Mouse (Mus musculus): ENCODE results near the gene Mrps10. TPM values are rescaled to one million over a fixed set of nuclear protein-coding genes. Genes with fewer than 3 reads are reported as not detected.
"Not testable (repeated sequence)": the region's sequence is repeated elsewhere in the genome, so short reads cannot be mapped to it uniquely, and the experiment has no call there.

Gene Mrps10
- polyA plus RNA-seq (2016; fragmentation: Nextera tagmentation; extraction: Ambion mirVana), result 89.9 and 106 TPM in 2 replicates

- H3K27me3 ChIP-seq (ENCODE audit: low read depth, poor library complexity, severe bottlenecking), result peaks cover 13% of the 10 kb centered on the region; the same call in 1 of the 2 replicates
- no peaks in the 10 kb centered on the region for H3K9me3 ChIP-seq (replicated peaks)
- H3K4me1 ChIP-seq, result peaks cover 8% of the 10 kb centered on the region
- peak; percentile 92 for DNase-seq (ENCODE audit: low spot score)
- H3K4me3 ChIP-seq, result peak within 1 kb of the TSS; percentile 86
- peaks cover 18% of the 10 kb centered on the region for H3K36me3 ChIP-seq
- 4% methylated on average over 35 of the region's 35 CpGs for WGBS
- H3K27ac ChIP-seq, result peak within 1 kb of the TSS; percentile 87
Measured at GRCm38 (mm10) chr17:47368401-47369086, at the start of gene Mrps10. Mrps10 (plus strand) TSS chr17:47368887.

- H3K27ac ChIP-seq, result no peak overlapping the region
- H3K4me3 ChIP-seq, result no peak overlapping the region
- no peaks in the 10 kb centered on the region for H3K9me3 ChIP-seq (replicated peaks)
- H3K36me3 ChIP-seq, result peaks cover 72% of the 10 kb centered on the region
- no peak for DNase-seq (ENCODE audit: low spot score)
- no peaks in the 10 kb centered on the region for H3K4me1 ChIP-seq
- H3K27me3 ChIP-seq (ENCODE audit: low read depth, poor library complexity, severe bottlenecking), result no peaks in the 10 kb centered on the region
- WGBS, result 71% methylated on average over 20 of the region's 20 CpGs
Measured at GRCm38 (mm10) chr17:47318972-47319625, 49.6 kb upstream of the Mrps10 start.

GRCm38 (mm10) chr17:47319761-47320160 is 48.9 kb upstream of the Mrps10 start:
- Histone ChIP-seq H3K27me3 (ENCODE audit: low read depth, poor library complexity, severe bottlenecking) (no peaks in the 10 kb centered on the region), H3K27ac (no peak overlapping the region), H3K4me3 (no peak overlapping the region), H3K9me3 (replicated peaks) (no peaks in the 10 kb centered on the region), H3K4me1 (no peaks in the 10 kb centered on the region), H3K36me3 (peaks cover 72% of the 10 kb centered on the region)
- 93% methylated on average over 12 of the region's 12 CpGs for WGBS
- no peak for DNase-seq (ENCODE audit: low spot score)

GRCm38 (mm10) chr17:47322128-47322990 is 46.3 kb upstream of the Mrps10 start:
- peaks cover 68% of the 10 kb centered on the region for H3K36me3 ChIP-seq
- H3K4me1 ChIP-seq, result no peaks in the 10 kb centered on the region
- H3K27ac ChIP-seq, result no peak overlapping the region
- no peak overlapping the region for H3K4me3 ChIP-seq
- no peaks in the 10 kb centered on the region for H3K9me3 ChIP-seq (replicated peaks)
- DNase-seq (ENCODE audit: low spot score), result no peak
- H3K27me3 ChIP-seq (ENCODE audit: low read depth, poor library complexity, severe bottlenecking), result no peaks in the 10 kb centered on the region
- WGBS, result 82% methylated on average over 22 of the region's 22 CpGs

- Histone ChIP-seq H3K27ac (no peak overlapping the region), H3K9me3 (replicated peaks) (no peaks in the 10 kb centered on the region), H3K36me3 (peaks cover 69% of the 10 kb centered on the region), H3K27me3 (ENCODE audit: low read depth, poor library complexity, severe bottlenecking) (no peaks in the 10 kb centered on the region), H3K4me3 (no peak overlapping the region), H3K4me1 (no peaks in the 10 kb centered on the region)
- DNase-seq (ENCODE audit: low spot score), result no peak
- 90% methylated on average over 6 of the region's 6 CpGs for WGBS
Measured at GRCm38 (mm10) chr17:47322991-47323295, 45.7 kb upstream of the Mrps10 start.

GRCm38 (mm10) chr17:47327559-47327958 is 41.1 kb upstream of the Mrps10 start:
- H3K27me3 ChIP-seq (ENCODE audit: low read depth, poor library complexity, severe bottlenecking), result no peaks in the 10 kb centered on the region
- no peak for DNase-seq (ENCODE audit: low spot score)
- H3K36me3 ChIP-seq, result peaks cover 91% of the 10 kb centered on the region
- 89% methylated on average over 12 of the region's 12 CpGs for WGBS
- peaks cover 6% of the 10 kb centered on the region; the same call in 1 of the 2 replicates for H3K4me1 ChIP-seq
- H3K4me3 ChIP-seq, result no peak overlapping the region
- H3K9me3 ChIP-seq (replicated peaks), result no peaks in the 10 kb centered on the region
- no peak overlapping the region for H3K27ac ChIP-seq

GRCm38 (mm10) chr17:47327969-47328368 is 40.7 kb upstream of the Mrps10 start:
- DNase-seq (ENCODE audit: low spot score), result no peak
- Histone ChIP-seq H3K36me3 (peaks cover 87% of the 10 kb centered on the region), H3K27me3 (ENCODE audit: low read depth, poor library complexity, severe bottlenecking) (no peaks in the 10 kb centered on the region), H3K4me3 (no peak overlapping the region), H3K27ac (no peak overlapping the region), H3K4me1 (peaks cover 9% of the 10 kb centered on the region), H3K9me3 (replicated peaks) (no peaks in the 10 kb centered on the region)
- WGBS, result 77% methylated on average over 7 of the region's 7 CpGs

GRCm38 (mm10) chr17:47328552-47329343 is 39.9 kb upstream of the Mrps10 start:
- H3K9me3 ChIP-seq (replicated peaks), result no peaks in the 10 kb centered on the region
- WGBS, result 92% methylated on average over 26 of the region's 26 CpGs
- H3K4me3 ChIP-seq, result no peak overlapping the region
- no peaks in the 10 kb centered on the region for H3K27me3 ChIP-seq (ENCODE audit: low read depth, poor library complexity, severe bottlenecking)
- H3K27ac ChIP-seq, result no peak overlapping the region
- H3K4me1 ChIP-seq, result peaks cover 17% of the 10 kb centered on the region
- DNase-seq (ENCODE audit: low spot score), result no peak
- peaks cover 79% of the 10 kb centered on the region for H3K36me3 ChIP-seq

- peaks cover 30% of the 10 kb centered on the region for H3K4me1 ChIP-seq
- DNase-seq (ENCODE audit: low spot score), result no peak
- no peaks in the 10 kb centered on the region for H3K27me3 ChIP-seq (ENCODE audit: low read depth, poor library complexity, severe bottlenecking)
- no peaks in the 10 kb centered on the region for H3K9me3 ChIP-seq (replicated peaks)
- WGBS, result 90% methylated on average over 9 of the region's 9 CpGs
- H3K4me3 ChIP-seq, result no peak overlapping the region
- H3K36me3 ChIP-seq, result peaks cover 66% of the 10 kb centered on the region
- no peak overlapping the region for H3K27ac ChIP-seq
Measured at GRCm38 (mm10) chr17:47330616-47331015, 38.1 kb upstream of the Mrps10 start.

- 92% methylated on average over 12 of the region's 12 CpGs for WGBS
- Histone ChIP-seq H3K4me1 (peaks cover 30% of the 10 kb centered on the region), H3K27ac (no peak overlapping the region), H3K36me3 (peaks cover 58% of the 10 kb centered on the region), H3K4me3 (no peak overlapping the region), H3K27me3 (ENCODE audit: low read depth, poor library complexity, severe bottlenecking) (no peaks in the 10 kb centered on the region), H3K9me3 (replicated peaks) (no peaks in the 10 kb centered on the region)
- no peak for DNase-seq (ENCODE audit: low spot score)
Measured at GRCm38 (mm10) chr17:47332001-47332611, 36.6 kb upstream of the Mrps10 start.

GRCm38 (mm10) chr17:47332664-47333063 is 36.0 kb upstream of the Mrps10 start:
- not testable (repeated sequence) for H3K4me3 ChIP-seq; DNase-seq (ENCODE audit: low spot score); H3K27me3 ChIP-seq (ENCODE audit: low read depth, poor library complexity, severe bottlenecking); H3K9me3 ChIP-seq (replicated peaks); H3K27ac ChIP-seq
- peaks cover 30% of the 10 kb centered on the region for H3K4me1 ChIP-seq
- peaks cover 57% of the 10 kb centered on the region for H3K36me3 ChIP-seq
- 72% methylated on average over 5 of the region's 5 CpGs for WGBS

- Histone ChIP-seq H3K27me3 (ENCODE audit: low read depth, poor library complexity, severe bottlenecking) (no peaks in the 10 kb centered on the region), H3K36me3 (peaks cover 57% of the 10 kb centered on the region), H3K4me3 (no peak overlapping the region), H3K9me3 (replicated peaks) (no peaks in the 10 kb centered on the region), H3K27ac (peak overlapping the region; percentile 25; the same call in 1 of the 2 replicates), H3K4me1 (peaks cover 30% of the 10 kb centered on the region)
- DNase-seq (ENCODE audit: low spot score), result peak; percentile 38
- WGBS, result 28% methylated on average over 2 of the region's 2 CpGs
Measured at GRCm38 (mm10) chr17:47333409-47333808, 35.3 kb upstream of the Mrps10 start.

All from limb, embryonic 10.5 days (tissue).